Mouse (Mus musculus) heart, embryonic 16.5 days (tissue): ENCODE data around the gene Gimap9. TPM values are rescaled to one million over a fixed set of nuclear protein-coding genes. Genes with fewer than 3 reads are reported as not detected.

ENCODE experiments used
- ATAC-seq: fragments of 200-750 bp; cut with Nextera tagmentation; replicated peaks from 2 replicates; pipeline ENCODE4 v1.8.0; 2017; ENCODE audit warnings: moderate number of reproducible peaks; ENCODE audit not compliant: insufficient read depth, low FRiP score; ENCODE audit errors: extremely low read depth
- H3K27ac ChIP-seq: fragments of 300-500 bp; sonication (generic); 2 replicates; pipeline ENCODE4 v1.5.1; 2014; ENCODE audit warnings: mild to moderate bottlenecking, low read length, control low read depth, moderate library complexity
- H3K27me3 ChIP-seq: fragments of 300-500 bp; sonication (generic); 2 replicates; pipeline ENCODE4 v1.6.1; 2014; ENCODE audit warnings: low read length, mixed read lengths; ENCODE audit not compliant: control insufficient read depth, insufficient read depth
- H3K36me3 ChIP-seq: fragments of 300-500 bp; sonication (generic); 2 replicates; pipeline ENCODE4 v1.6.1; 2014; ENCODE audit not compliant: control insufficient read depth, insufficient read depth
- H3K4me1 ChIP-seq: fragments of 300-500 bp; sonication (generic); 2 replicates; pipeline ENCODE4 v1.6.1; 2014; ENCODE audit warnings: low read length, mixed read lengths; ENCODE audit not compliant: control insufficient read depth, insufficient read depth
- H3K4me2 ChIP-seq: fragments of 300-500 bp; sonication (generic); 2 replicates; pipeline ENCODE4 v1.6.1; 2014; ENCODE audit warnings: low read depth, mild to moderate bottlenecking, control low read depth, low read length
- H3K4me3 ChIP-seq: fragments of 300-500 bp; sonication (generic); 2 replicates; pipeline ENCODE4 v1.5.1; 2014; ENCODE audit warnings: mild to moderate bottlenecking, control low read depth, low read length
- H3K9ac ChIP-seq: fragments of 300-500 bp; sonication (generic); 2 replicates; pipeline ENCODE4 v1.6.1; 2014; ENCODE audit warnings: low read length, control low read depth
- H3K9me3 ChIP-seq: fragments of 300-500 bp; sonication (generic); replicated peaks from 2 replicates; pipeline ENCODE4 v1.6.1; 2016; ENCODE audit warnings: low read length; ENCODE audit not compliant: control insufficient read depth
- WGBS: fragments of 180-500 bp; shearing (Covaris S2); extraction: QIAGEN DNeasy Blood & Tissue Kit; methylation state at CpG from one replicate; pipeline ENCODE4 v1.1.7; 2014; 5-methylcytosine and 5-hydroxymethylcytosine counted together
- polyA plus RNA-seq: library from polyadenylated mRNA; unstranded; fragments of >200 nt; fragmentation: Nextera tagmentation; extraction: Ambion mirVana; gene quantifications from 2 replicates; pipeline ENCODE4 v1.2.1, GENCODE M21; 2015

Gimap9 gene
- polyA plus RNA-seq, 1 experiment from 2014 or later: 17.5 TPM

GRCm38 (mm10) chr6:48647611-48648010, 28.3 kb upstream of the Gimap9 start:
- Histone ChIP-seq H3K9ac (no peak overlapping the region), H3K36me3 (no peaks in the 10 kb centered on the region), H3K27me3 (no peaks in the 10 kb centered on the region), H3K4me3 (0 out of 2 replicates have a peak overlapping the region, but pooled peaks have one; percentile 5), H3K9me3 (no peaks in the 10 kb centered on the region), H3K27ac (no peak overlapping the region), H3K4me1 (no peaks in the 10 kb centered on the region), H3K4me2 (peak overlapping the region; percentile 3; the same call in 1 of the 2 replicates)
- ATAC-seq: no peak
- 77% methylated on average over 2 of the region's 2 CpGs for WGBS

GRCm38 (mm10) chr6:48648779-48649178, 27.1 kb upstream of the Gimap9 start:
- 70% methylated on average over 4 of the region's 4 CpGs for WGBS
- Histone ChIP-seq H3K4me2 (no peak overlapping the region), H3K27me3 (no peaks in the 10 kb centered on the region), H3K27ac (no peak overlapping the region), H3K36me3 (no peaks in the 10 kb centered on the region), H3K4me1 (no peaks in the 10 kb centered on the region), H3K4me3 (no peak overlapping the region), H3K9ac (no peak overlapping the region), H3K9me3 (no peaks in the 10 kb centered on the region)
- no peak for ATAC-seq

- no peaks in the 10 kb centered on the region for H3K27me3 ChIP-seq
- no peaks in the 10 kb centered on the region for H3K4me1 ChIP-seq
- H3K27ac ChIP-seq: no peak overlapping the region
- no peak overlapping the region for H3K9ac ChIP-seq
- H3K36me3 ChIP-seq: no peaks in the 10 kb centered on the region
- no peak overlapping the region for H3K4me2 ChIP-seq
- 82% methylated on average over 9 of the region's 9 CpGs for WGBS
- ATAC-seq: no peak
- H3K4me3 ChIP-seq: no peak overlapping the region
- no peaks in the 10 kb centered on the region for H3K9me3 ChIP-seq
Observed at GRCm38 (mm10) chr6:48650041-48650440, 25.9 kb upstream of the Gimap9 start.

GRCm38 (mm10) chr6:48658721-48659120, 17.2 kb upstream of the Gimap9 start:
- Histone ChIP-seq H3K9me3 (no peaks in the 10 kb centered on the region), H3K27me3 (no peaks in the 10 kb centered on the region), H3K27ac (no peak overlapping the region), H3K9ac (no peak overlapping the region), H3K36me3 (no peaks in the 10 kb centered on the region), H3K4me2 (no peak overlapping the region), H3K4me3 (no peak overlapping the region), H3K4me1 (no peaks in the 10 kb centered on the region)
- no peak for ATAC-seq
- WGBS: 66% methylated on average over 5 of the region's 5 CpGs

- no peak for ATAC-seq
- 84% methylated on average over 4 of the region's 4 CpGs for WGBS
- Histone ChIP-seq H3K4me2 (no peak overlapping the region), H3K9me3 (no peaks in the 10 kb centered on the region), H3K4me1 (no peaks in the 10 kb centered on the region), H3K9ac (no peak overlapping the region), H3K27me3 (no peaks in the 10 kb centered on the region), H3K27ac (no peak overlapping the region), H3K4me3 (no peak overlapping the region), H3K36me3 (no peaks in the 10 kb centered on the region)
Observed at GRCm38 (mm10) chr6:48664750-48665149, 11.2 kb upstream of the Gimap9 start.

GRCm38 (mm10) chr6:48665471-48665870, 10.5 kb upstream of the Gimap9 start:
- 87% methylated on average over 9 of the region's 9 CpGs for WGBS
- no peaks in the 10 kb centered on the region for H3K36me3 ChIP-seq
- no peaks in the 10 kb centered on the region for H3K9me3 ChIP-seq
- H3K9ac ChIP-seq: no peak overlapping the region
- H3K4me3 ChIP-seq: no peak overlapping the region
- ATAC-seq: no peak
- no peak overlapping the region for H3K4me2 ChIP-seq
- H3K27me3 ChIP-seq: no peaks in the 10 kb centered on the region
- no peak overlapping the region for H3K27ac ChIP-seq
- H3K4me1 ChIP-seq: no peaks in the 10 kb centered on the region

GRCm38 (mm10) chr6:48666159-48666586, 9.8 kb upstream of the Gimap9 start:
- no peak overlapping the region for H3K27ac ChIP-seq
- no peak overlapping the region for H3K4me3 ChIP-seq
- no peak overlapping the region for H3K4me2 ChIP-seq
- no peak overlapping the region for H3K9ac ChIP-seq
- no peaks in the 10 kb centered on the region for H3K9me3 ChIP-seq
- H3K27me3 ChIP-seq: no peaks in the 10 kb centered on the region
- H3K36me3 ChIP-seq: no peaks in the 10 kb centered on the region
- WGBS: 54% methylated on average over 7 of the region's 7 CpGs
- H3K4me1 ChIP-seq: no peaks in the 10 kb centered on the region
- ATAC-seq: no peak

GRCm38 (mm10) chr6:48668022-48668421, 7.9 kb upstream of the Gimap9 start:
- Histone ChIP-seq H3K36me3 (no peaks in the 10 kb centered on the region), H3K9ac (no peak overlapping the region), H3K4me2 (no peak overlapping the region), H3K27ac (no peak overlapping the region), H3K9me3 (no peaks in the 10 kb centered on the region), H3K4me3 (no peak overlapping the region), H3K27me3 (no peaks in the 10 kb centered on the region), H3K4me1 (no peaks in the 10 kb centered on the region)
- no peak for ATAC-seq

- Histone ChIP-seq H3K9ac (no peak overlapping the region), H3K27me3 (no peaks in the 10 kb centered on the region), H3K4me3 (no peak overlapping the region), H3K27ac (no peak overlapping the region), H3K36me3 (no peaks in the 10 kb centered on the region), H3K4me2 (no peak overlapping the region), H3K9me3 (no peaks in the 10 kb centered on the region), H3K4me1 (no peaks in the 10 kb centered on the region)
- 54% methylated on average over 2 of the region's 2 CpGs for WGBS
- ATAC-seq: no peak
Observed at GRCm38 (mm10) chr6:48669446-48669969, 6.4 kb upstream of the Gimap9 start.
